ENCODE assay signal across 9 mouse cellular contexts in the genomic region with DNA sequence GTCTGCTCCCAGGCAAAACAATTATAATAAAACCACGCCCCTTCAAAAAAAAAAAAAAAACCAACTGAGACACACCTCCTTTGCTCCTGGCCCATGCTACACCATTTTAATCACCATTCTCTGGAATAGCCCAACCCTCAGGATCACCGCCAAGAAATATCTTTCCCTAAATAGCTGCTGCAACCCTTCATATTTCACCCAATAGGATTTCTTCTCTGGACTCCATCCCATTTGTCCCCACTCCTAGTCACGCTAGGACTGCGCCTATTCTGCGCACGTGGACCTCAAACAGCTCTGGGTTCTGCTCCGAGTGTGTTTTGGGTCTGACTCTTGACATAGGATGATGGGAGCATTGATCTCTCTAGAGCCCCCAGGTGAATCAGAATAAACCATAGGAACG. TPM values are rescaled to one million over a fixed set of nuclear protein-coding genes. Genes with fewer than 3 reads are reported as not detected.
DNase-seq lines count a peak whose midpoint lies in the region; ATAC-seq lines count a peak whose summit lies in the region.
"Had no signal": no experiment of that assay in that cellular context is flagged by ENCODE, and none has a peak within 500 bp of the region (broad histone marks: within the 10 kb centered on the region; RNA-seq: fewer than 3 reads in every experiment).

No protein-coding gene starts in this region.

- no peak overlapping the region for H3K27ac ChIP-seq in heart, embryonic 15.5 days
- H3K27ac ChIP-seq in brown adipose tissue, adult 24 weeks (replicated peaks; ENCODE audit: low read depth, low read length): no peak overlapping the region
- H3K27ac ChIP-seq in hindbrain, embryonic 12.5 days: no peak overlapping the region
- no peak overlapping the region for H3K27ac ChIP-seq in midbrain, embryonic 11.5 days (ENCODE audit: low read depth, low read length)

- intact Hi-C loops in heart, postnatal 14 days (cut with DNase I): no loop called here

- 0 out of 2 replicates have a peak, but pooled peaks have one; percentile 32 for ATAC-seq in heart, embryonic 15.5 days (replicated peaks; ENCODE audit: insufficient number of reproducible peaks, insufficient read depth, low FRiP score, low read depth)
- no peak for ATAC-seq in hindbrain, embryonic 12.5 days (ENCODE audit: low FRiP score)
- ATAC-seq in midbrain, embryonic 11.5 days (ENCODE audit: low FRiP score): no peak

- no peaks in the 10 kb centered on the region for H3K36me3 ChIP-seq in heart, embryonic 15.5 days
- H3K36me3 ChIP-seq in hindbrain, embryonic 12.5 days: no peaks in the 10 kb centered on the region
- H3K36me3 ChIP-seq in midbrain, embryonic 11.5 days (ENCODE audit: control insufficient read depth, insufficient read depth, low read length): no peaks in the 10 kb centered on the region

- H3K4me3 ChIP-seq in heart, embryonic 15.5 days: peak overlapping the region; percentile 58
- peak overlapping the region; percentile 71; the same call in 1 of the 2 replicates for H3K4me3 ChIP-seq in brown adipose tissue, adult 24 weeks (ENCODE audit: insufficient read depth, low read depth, low read length)
- H3K4me3 ChIP-seq in hindbrain, embryonic 12.5 days: peak overlapping the region; percentile 36; the same call in 1 of the 2 replicates
- H3K4me3 ChIP-seq in midbrain, embryonic 11.5 days (ENCODE audit: low read depth, low read length): peak overlapping the region; percentile 34

- H3K27me3 ChIP-seq in heart, embryonic 15.5 days: peaks cover 33% of the 10 kb centered on the region
- peaks cover 40% of the 10 kb centered on the region for H3K27me3 ChIP-seq in hindbrain, embryonic 12.5 days
- H3K27me3 ChIP-seq in midbrain, embryonic 11.5 days (ENCODE audit: control insufficient read depth, insufficient read depth, low read length): peaks cover 16% of the 10 kb centered on the region

- 7% methylated on average over 8 of the region's 8 CpGs for WGBS in heart, embryonic 15.5 days
- 8% methylated on average over 8 of the region's 8 CpGs for WGBS in hindbrain, embryonic 12.5 days
- 8% methylated on average over 8 of the region's 8 CpGs for WGBS in midbrain, embryonic 11.5 days

- H3K4me1 ChIP-seq in heart, embryonic 15.5 days (replicated peaks): peaks cover 19% of the 10 kb centered on the region
- peaks cover 2% of the 10 kb centered on the region; the same call in 1 of the 2 replicates for H3K4me1 ChIP-seq in brown adipose tissue, adult 24 weeks (ENCODE audit: control insufficient read depth, insufficient read depth, insufficient read length, low read length)
- 0 out of 2 replicates have a peak, but pooled peaks cover 9% of the 10 kb centered on the region for H3K4me1 ChIP-seq in hindbrain, embryonic 12.5 days
- peaks cover 6% of the 10 kb centered on the region for H3K4me1 ChIP-seq in midbrain, embryonic 11.5 days (ENCODE audit: control insufficient read depth, insufficient read depth, low read length)

- no peak overlapping the region for H3K9ac ChIP-seq in heart, embryonic 15.5 days
- no peak overlapping the region for H3K9ac ChIP-seq in hindbrain, embryonic 12.5 days
- 0 out of 2 replicates have a peak overlapping the region, but pooled peaks have one; percentile 12 for H3K9ac ChIP-seq in midbrain, embryonic 11.5 days (ENCODE audit: low read length)

- peak overlapping the region; percentile 89 for H3K4me2 ChIP-seq in heart, embryonic 15.5 days
- peak overlapping the region; percentile 59 for H3K4me2 ChIP-seq in hindbrain, embryonic 12.5 days (replicated peaks)
- peak overlapping the region; percentile 65 for H3K4me2 ChIP-seq in midbrain, embryonic 11.5 days

- no peak for DNase-seq in heart, postnatal 14 days
- no peak for DNase-seq in midbrain, embryonic 11.5 days (ENCODE audit: low spot score, missing footprints)
- DNase-seq in layer of hippocampus, postnatal 25 days (ENCODE audit: extremely low spot score in 1 of 2, low spot score in 1 of 2): no peak
- DNase-seq in right cerebral cortex, adult 18-20 months: no peak
- no peak for DNase-seq in urinary bladder, postnatal 4 days (ENCODE audit: low spot score in 2 of 2)
- DNase-seq: cerebellum, adult 9-11 months had no signal

- H3K9me3 ChIP-seq in heart, embryonic 15.5 days (replicated peaks): no peaks in the 10 kb centered on the region
- no peaks in the 10 kb centered on the region for H3K9me3 ChIP-seq in hindbrain, embryonic 12.5 days (replicated peaks)
- H3K9me3 ChIP-seq in midbrain, embryonic 11.5 days (ENCODE audit: control insufficient read depth, low read length): no peaks in the 10 kb centered on the region

RNA-seq across cellular contexts. Expression of gene Klk8, which starts 1.0 kb away (rescaled TPM):
- polyA plus RNA-seq in heart, embryonic 15.5 days (2015; fragmentation: Nextera tagmentation; extraction: Ambion mirVana): 17.0 and 23.9 TPM in 2 replicates
- 10 to 100 TPM; 10.6 to 14.2 TPM for total RNA-seq in heart, postnatal 14 days (2021)
- 2.3 and 3.4 TPM in 2 replicates for polyA plus RNA-seq in brown adipose tissue, adult 24 weeks (2012; ENCODE audit: insufficient read depth, insufficient read length, missing spikeins)
- polyA plus RNA-seq in hindbrain, embryonic 12.5 days (2016; fragmentation: Nextera tagmentation; extraction: Ambion mirVana): 8.9 and 10.1 TPM in 2 replicates
- 7.6 and 7.8 TPM in 2 replicates for polyA plus RNA-seq in midbrain, embryonic 11.5 days (2014; fragmentation: Nextera tagmentation; extraction: Ambion mirVana)
- total RNA-seq in layer of hippocampus, postnatal 25 days (2021): 10 to 100 TPM; 25.8 to 26.0 TPM

RNA-seq across cellular contexts. Expression of gene Klk9, which starts 4.7 kb away (rescaled TPM):
- polyA plus RNA-seq in heart, embryonic 15.5 days (2015; fragmentation: Nextera tagmentation; extraction: Ambion mirVana): not detected in 2 replicates
- total RNA-seq in heart, postnatal 14 days (2021): not detected
- not detected in 2 replicates for polyA plus RNA-seq in brown adipose tissue, adult 24 weeks (2012; ENCODE audit: insufficient read depth, insufficient read length, missing spikeins)
- polyA plus RNA-seq in hindbrain, embryonic 12.5 days (2016; fragmentation: Nextera tagmentation; extraction: Ambion mirVana): not detected in 2 replicates
- polyA plus RNA-seq in midbrain, embryonic 11.5 days (2014; fragmentation: Nextera tagmentation; extraction: Ambion mirVana): not detected in 2 replicates
- under 1 TPM in 1 of 2 experiments, not detected in 1; 0.23 TPM for total RNA-seq in layer of hippocampus, postnatal 25 days (2021)

RNA-seq across cellular contexts. Expression of gene Klk7, which starts 14.7 kb away (rescaled TPM):
- 0.08 TPM in 1 of 2 replicates, not detected in the other for polyA plus RNA-seq in heart, embryonic 15.5 days (2015; fragmentation: Nextera tagmentation; extraction: Ambion mirVana)
- total RNA-seq in heart, postnatal 14 days (2021): under 1 TPM; 0.19 to 0.20 TPM
- not detected in 2 replicates for polyA plus RNA-seq in brown adipose tissue, adult 24 weeks (2012; ENCODE audit: insufficient read depth, insufficient read length, missing spikeins)
- not detected in 2 replicates for polyA plus RNA-seq in hindbrain, embryonic 12.5 days (2016; fragmentation: Nextera tagmentation; extraction: Ambion mirVana)
- polyA plus RNA-seq in midbrain, embryonic 11.5 days (2014; fragmentation: Nextera tagmentation; extraction: Ambion mirVana): 0.10 TPM in 1 of 2 replicates, not detected in the other
- total RNA-seq in layer of hippocampus, postnatal 25 days (2021): under 1 TPM; 0.26 to 0.54 TPM

RNA-seq across cellular contexts. Expression of gene Klk10, which starts 15.5 kb away (rescaled TPM):
- 0.31 and 1.2 TPM in 2 replicates for polyA plus RNA-seq in heart, embryonic 15.5 days (2015; fragmentation: Nextera tagmentation; extraction: Ambion mirVana)
- under 1 TPM; 0.22 to 0.33 TPM for total RNA-seq in heart, postnatal 14 days (2021)
- polyA plus RNA-seq in brown adipose tissue, adult 24 weeks (2012; ENCODE audit: insufficient read depth, insufficient read length, missing spikeins): not detected in 2 replicates
- polyA plus RNA-seq in hindbrain, embryonic 12.5 days (2016; fragmentation: Nextera tagmentation; extraction: Ambion mirVana): 0.27 and 0.92 TPM in 2 replicates
- 0.19 and 0.29 TPM in 2 replicates for polyA plus RNA-seq in midbrain, embryonic 11.5 days (2014; fragmentation: Nextera tagmentation; extraction: Ambion mirVana)
- 1 to 10 TPM in 1 of 2 experiments, under 1 TPM in 1; 0.39 to 1.4 TPM for total RNA-seq in layer of hippocampus, postnatal 25 days (2021)

RNA-seq across cellular contexts. Expression of gene Klk11, which starts 22.0 kb away (rescaled TPM):
- 0.11 and 0.20 TPM in 2 replicates for polyA plus RNA-seq in heart, embryonic 15.5 days (2015; fragmentation: Nextera tagmentation; extraction: Ambion mirVana)
- under 1 TPM in 1 of 2 experiments, not detected in 1; 0.17 TPM for total RNA-seq in heart, postnatal 14 days (2021)
- not detected in 2 replicates for polyA plus RNA-seq in brown adipose tissue, adult 24 weeks (2012; ENCODE audit: insufficient read depth, insufficient read length, missing spikeins)
- polyA plus RNA-seq in hindbrain, embryonic 12.5 days (2016; fragmentation: Nextera tagmentation; extraction: Ambion mirVana): 0.22 and 0.30 TPM in 2 replicates
- 0.19 TPM in 1 of 2 replicates, not detected in the other for polyA plus RNA-seq in midbrain, embryonic 11.5 days (2014; fragmentation: Nextera tagmentation; extraction: Ambion mirVana)
- not detected for total RNA-seq in layer of hippocampus, postnatal 25 days (2021)
